Mouse (Mus musculus): ENCODE data around the gene Kcnk6.

The Kcnk6 gene

DNA sequence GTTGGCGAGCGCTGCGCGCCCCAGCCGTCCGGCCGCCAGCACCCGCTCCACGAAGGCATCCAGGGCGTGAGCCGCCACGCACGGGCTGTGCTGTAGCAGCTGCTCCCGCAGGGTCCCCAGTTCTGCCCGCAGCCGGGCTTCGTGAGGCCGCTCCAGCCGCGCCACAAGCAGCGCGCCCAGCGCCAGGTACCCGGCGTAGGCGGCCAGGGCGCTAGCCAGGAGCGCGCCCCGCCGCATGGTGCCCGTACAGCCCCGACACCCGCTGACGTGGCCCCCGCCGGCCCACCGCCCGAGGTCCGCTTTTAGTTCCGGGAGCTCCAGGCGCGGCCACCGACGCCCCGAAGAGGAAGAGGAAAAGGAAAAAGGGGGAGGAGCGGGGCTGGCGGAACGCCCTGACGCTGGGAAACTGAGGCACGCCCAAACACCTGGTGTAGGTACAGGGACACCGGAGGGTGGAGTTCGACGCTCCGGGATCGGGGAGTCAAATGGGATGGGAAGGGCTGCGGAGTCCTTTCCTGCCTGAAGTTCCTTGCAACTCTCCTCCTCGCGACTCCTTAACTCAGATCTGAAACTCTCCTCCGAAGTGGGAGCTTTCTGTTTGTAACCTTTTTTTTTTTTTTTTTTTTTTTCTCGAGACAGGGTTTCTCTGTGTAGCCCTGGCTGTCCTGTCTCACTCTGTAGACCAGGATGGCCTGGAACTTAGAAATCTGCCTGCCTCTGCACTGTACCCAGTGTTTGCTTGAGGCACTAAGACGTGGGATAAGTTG is at the start of gene Kcnk6:
Gene Kcnk6 (minus strand): TSS at position 269 of the 767 bp plus-strand sequence.
- no peak for DNase-seq (ENCODE audit: low spot score)

DNA sequence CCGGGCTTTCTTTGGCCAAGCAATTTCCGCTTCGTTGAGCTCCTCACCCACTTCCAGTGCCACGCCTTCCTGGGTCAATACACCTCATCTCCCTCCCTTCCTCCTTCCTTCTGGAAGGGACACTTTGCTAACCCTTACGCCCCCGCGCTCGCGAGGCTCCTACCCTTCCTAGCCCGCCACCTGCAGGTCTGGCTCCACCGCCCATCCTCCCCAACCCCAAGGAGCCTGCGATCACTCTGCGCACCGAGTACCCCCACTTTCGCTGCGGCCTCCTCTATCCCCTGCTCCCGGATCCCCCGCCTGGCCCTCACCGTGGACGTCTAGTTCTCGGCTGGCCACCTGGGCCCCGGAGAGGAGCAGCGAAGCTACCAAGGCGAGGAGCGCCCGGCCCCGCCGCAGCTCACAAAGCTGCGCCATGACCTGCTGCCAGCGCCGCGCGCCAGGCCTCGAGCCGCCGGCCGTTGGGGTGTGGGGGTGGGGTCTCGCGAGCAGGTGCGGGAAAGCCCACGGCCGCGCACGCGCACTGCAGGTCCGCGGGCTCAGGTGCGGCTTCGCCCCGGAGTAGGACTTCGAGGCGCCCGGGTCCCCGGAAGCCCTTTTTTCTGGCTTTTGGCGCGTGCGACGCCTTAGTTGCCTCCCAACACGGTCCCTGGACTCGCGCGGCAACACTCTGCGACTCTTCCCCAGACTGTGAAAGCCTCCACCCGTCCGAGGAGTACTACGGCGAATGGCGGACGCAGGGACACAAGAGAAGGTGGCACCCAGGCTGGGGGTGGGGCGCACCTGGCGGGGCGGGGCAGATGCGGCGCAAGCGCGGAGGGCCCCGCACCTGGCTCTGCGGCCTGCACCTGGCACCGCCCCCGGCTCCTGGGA is 49.1 kb upstream of the Kcnk6 start, which contains the start of gene Spint2:
Gene Spint2 (minus strand): TSS at position 712 of the 873 bp plus-strand sequence.
- no peak for DNase-seq (ENCODE audit: low spot score)

GRCm38 (mm10) chr7:29280801-29281200 is 48.5 kb upstream of the Kcnk6 start:
- DNase-seq (ENCODE audit: low spot score) = no peak

GRCm38 (mm10) chr7:29279924-29280323 is 47.6 kb upstream of the Kcnk6 start:
- DNase-seq (ENCODE audit: low spot score) = no peak

- DNase-seq (ENCODE audit: low spot score) = no peak
Measured at GRCm38 (mm10) chr7:29279261-29279660, 46.9 kb upstream of the Kcnk6 start.

DNA sequence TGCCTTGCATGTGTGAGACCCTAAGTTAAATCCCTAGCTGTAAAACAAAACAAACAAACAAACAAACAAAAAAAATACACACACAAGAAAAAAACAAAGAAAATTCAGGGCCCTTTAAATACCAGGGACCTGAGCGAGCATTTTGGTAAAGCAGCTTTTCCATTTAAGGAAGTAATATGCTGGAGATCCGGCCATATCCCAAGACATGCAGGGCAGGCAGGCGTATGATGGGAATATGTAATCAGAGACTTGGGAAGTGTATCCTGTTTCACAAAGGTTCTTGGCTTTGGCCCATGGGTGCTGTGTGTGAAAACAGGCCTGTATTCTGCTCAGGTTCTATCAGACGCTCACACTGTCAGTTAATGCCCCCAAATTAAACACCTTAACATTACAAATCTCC is 45.2 kb upstream of the Kcnk6 start:
- no peak for DNase-seq (ENCODE audit: low spot score)

- no peak for DNase-seq (ENCODE audit: low spot score)
Measured at GRCm38 (mm10) chr7:29276715-29277114, 44.4 kb upstream of the Kcnk6 start.

DNA sequence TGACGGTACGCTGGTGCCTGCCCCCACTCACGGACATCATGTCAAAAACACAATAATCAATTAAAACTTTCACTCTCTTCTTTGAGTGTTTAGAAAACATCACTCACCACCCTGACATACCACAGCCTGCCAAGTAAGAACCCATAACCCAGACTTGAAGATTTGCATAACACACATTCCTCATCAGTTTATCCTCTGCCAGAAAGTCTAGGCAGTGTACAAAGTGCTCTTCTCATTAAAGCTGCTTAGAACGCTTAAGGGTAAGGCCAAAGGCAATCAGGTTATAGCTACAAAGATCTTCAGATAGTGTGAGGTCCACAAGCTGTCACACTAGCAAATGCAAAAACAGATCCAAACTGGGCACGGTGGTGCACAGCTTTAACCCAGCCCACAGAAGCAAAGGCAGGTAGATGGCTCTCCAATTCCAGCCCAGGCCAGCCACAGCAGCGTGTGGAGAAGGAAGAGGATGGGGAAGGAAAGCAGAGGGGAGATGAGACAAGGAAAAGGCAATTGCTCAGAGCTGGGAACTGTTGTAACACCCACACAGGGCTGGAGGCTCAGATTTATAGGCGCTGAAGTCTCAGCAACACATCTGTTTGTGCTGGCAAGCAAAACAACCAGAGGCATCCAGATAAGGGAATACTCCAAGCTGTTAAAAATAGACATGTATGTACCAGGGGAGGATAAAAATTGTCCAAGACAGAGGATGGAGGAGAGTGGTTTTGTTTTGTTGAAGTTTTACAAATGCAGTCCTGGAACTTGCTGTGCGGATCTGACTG is 39.6 kb upstream of the Kcnk6 start:
- DNase-seq (ENCODE audit: low spot score) = no peak

- DNase-seq (ENCODE audit: low spot score) = no peak
Measured at GRCm38 (mm10) chr7:29270445-29270844, 38.1 kb upstream of the Kcnk6 start.

DNA sequence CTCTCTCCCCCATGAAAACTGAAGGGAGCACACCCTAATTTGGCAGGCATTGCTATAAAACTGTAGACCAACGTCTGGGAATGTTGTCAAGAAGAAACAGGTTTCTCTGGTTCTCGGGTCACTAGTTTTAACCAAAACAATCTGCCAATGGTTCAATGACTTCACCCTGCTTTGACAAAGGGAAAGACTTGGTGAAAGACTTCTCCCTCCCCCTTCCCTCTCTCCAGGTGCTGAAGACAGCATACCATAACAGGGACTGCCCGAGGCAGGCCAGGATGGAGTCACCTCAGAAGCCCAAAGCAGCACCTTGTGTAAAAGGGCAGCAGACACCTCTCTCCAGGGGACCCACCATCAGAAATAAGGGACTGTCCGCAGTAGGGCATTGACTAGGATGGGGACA is 34.6 kb upstream of the Kcnk6 start:
- no peak for DNase-seq (ENCODE audit: low spot score)

DNA sequence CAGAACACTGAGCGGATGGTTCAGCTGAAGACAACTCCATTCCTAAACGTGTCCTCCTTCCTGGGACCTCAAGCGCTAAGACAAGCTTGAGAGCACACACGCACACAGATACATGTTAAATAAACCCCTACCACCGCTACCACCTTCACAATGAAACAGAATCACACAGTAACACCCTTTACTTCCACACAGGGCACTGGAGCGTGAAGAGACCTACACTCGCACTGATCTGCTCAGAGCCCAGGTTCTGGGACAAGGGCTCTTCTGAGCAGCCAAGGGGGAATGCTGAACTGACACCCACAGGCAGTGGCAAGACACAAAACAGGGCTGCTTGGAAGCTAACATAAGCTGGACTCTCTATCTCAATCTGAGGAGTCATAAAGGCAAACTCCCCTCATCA is 33.3 kb upstream of the Kcnk6 start:
- no peak for DNase-seq (ENCODE audit: low spot score)

DNA sequence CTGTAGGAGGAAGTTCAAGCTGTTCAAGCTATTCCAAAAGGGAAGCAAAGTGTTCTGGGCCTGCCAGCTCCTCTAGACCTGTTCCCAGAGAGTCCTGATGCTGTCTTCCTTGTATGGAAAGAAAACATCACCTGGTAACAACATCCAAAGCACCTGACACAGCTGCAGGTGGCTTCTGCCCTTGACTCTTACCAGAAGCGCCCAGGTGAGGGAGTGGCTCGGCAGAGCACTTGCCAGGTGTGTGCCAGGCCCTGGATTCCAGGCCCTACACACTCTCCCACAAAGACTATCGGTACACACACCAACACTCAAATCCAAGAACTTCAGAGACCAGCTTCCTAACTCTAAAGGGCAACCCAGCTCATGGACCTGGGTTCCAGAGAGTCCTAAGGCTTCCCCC is 31.5 kb upstream of the Kcnk6 start:
- no peak for DNase-seq (ENCODE audit: low spot score)

- no peak for DNase-seq (ENCODE audit: low spot score)
Measured at GRCm38 (mm10) chr7:29262151-29262550, 29.8 kb upstream of the Kcnk6 start.

GRCm38 (mm10) chr7:29259781-29260730 is 27.7 kb upstream of the Kcnk6 start:
- DNase-seq (ENCODE audit: low spot score) = no peak

DNA sequence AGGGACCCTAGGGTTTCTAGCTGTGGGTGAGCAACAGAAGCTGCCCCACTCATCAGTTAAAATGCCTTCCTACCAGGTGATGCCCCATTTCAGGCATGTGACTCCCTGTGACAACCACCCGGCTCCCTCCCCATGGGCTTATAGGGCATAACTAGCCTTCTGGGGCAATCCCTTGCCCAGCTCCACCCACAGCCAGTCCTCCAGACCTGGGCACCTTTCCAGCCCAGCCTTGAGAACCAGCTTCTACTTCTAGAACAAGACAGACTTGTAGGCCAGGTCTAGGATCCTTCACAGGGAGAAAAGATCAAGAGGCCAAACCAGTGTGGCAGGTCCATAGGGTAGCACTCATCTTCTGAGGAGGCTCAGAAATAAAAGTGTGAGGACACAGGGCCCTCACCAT is 25.1 kb upstream of the Kcnk6 start:
- DNase-seq (ENCODE audit: low spot score) = no peak

DNA sequence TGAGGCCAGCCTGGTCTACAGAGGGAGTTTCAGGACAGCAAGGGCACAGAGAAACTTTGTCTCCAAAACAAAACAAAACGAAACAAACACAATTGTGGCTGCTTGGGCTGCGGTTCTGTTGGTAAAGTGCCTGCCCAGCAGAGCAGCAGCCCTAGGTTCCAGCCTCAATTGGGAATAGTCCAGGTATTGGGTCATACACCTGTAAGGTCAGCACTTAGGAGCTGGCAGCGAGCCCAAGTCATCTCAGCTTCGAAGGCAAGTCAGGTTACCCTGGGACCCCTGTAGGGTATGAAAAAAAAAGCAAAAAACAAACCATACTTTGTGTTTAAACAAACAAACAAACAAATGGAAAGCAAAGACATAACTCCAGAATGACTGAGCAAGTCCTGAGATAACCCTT is 23.6 kb upstream of the Kcnk6 start:
- DNase-seq (ENCODE audit: low spot score) = no peak

DNA sequence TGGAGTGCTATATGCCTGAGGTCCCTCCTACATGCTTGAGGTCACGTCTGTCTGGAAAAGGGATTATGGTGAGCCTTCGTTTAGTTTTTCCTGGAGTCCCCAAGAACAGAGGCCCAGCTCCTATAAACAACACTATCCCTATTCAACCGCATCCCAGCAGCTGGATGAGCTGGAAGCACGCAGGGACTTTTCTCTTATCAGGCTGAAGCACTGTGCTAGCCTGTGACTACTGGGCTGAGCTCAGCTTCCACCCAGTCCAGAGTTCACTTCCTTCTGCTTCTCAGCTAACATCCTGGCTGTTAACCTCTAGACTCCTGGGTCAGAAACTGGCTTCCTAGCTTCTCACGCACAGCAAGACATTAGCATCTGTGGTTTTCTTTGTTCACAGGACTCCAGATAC is 21.5 kb upstream of the Kcnk6 start:
- no peak for DNase-seq (ENCODE audit: low spot score)

DNA sequence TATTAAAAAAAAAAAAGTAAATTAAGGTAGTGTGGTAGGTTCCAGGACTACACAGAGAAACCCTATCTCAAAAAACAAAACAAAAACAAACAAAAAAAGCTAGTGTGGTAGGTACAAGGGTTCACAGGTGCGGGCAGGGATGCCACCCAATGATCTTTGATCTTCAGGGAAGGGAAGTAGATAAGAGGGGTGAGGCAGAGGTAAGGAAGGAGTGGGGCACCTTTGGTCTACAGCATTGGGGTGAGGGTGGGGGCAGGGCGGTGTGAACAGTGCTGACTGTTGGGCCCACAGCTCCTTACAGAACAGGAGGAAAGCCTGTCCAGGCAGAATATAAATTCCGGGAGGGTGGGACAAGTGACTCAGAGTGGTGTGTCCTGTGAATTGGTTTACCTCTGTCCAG is 18.9 kb upstream of the Kcnk6 start:
- DNase-seq (ENCODE audit: low spot score) = no peak

DNA sequence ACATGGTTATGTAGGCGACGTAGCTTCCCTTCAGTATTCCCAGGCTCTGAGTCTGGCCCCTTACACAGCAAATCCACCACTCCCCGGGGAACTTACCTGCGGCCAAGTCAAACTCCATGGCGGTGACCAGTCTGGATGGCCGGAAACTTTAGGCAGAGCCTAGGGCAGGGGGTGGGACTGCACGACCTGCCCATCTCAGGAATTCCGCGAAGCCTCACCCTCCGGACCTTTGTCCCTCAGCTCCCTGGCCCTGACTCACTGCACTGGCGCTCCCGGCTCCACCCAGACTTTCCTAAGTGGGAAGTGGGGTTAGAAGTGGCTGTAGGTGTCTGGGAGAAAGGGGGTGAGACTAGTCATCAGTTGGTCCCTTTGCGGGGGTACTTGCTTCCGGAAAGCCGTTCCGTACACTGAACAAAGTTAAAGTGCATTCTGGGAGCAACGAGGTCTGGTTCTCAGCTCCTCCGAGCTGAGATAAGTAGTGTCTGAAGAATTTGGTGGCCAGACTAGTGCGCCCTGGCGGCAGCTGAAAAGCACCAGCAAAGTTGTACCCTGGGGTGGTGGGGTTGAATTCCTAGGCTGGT is 16.0 kb upstream of the Kcnk6 start, which contains the start of gene 2200002D01Rik:
Gene 2200002D01Rik (minus strand): TSS at position 206 of the 581 bp plus-strand sequence.
- DNase-seq (ENCODE audit: low spot score) = no peak

DNA sequence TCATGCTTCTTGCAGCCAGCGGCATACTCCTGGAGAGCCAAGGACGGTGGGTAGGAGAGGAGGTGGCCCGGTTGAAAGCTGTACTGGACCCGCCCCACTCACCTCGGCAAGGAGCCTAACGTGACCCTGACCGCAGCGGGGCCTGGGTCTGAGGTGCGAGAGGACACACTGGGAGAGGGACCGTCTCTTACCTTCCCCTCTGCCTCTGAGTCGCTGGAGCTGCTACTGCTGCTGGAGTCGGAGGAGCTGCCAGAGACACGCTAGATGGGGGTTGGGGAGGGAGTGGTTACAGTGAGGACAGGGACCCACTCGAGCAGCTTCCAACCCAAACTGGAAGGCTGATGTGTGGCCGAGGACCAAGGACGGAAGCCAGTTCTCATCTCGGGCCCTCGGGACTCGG is 15.4 kb upstream of the Kcnk6 start:
- no peak for DNase-seq (ENCODE audit: low spot score)

- DNase-seq (ENCODE audit: low spot score) = peak; percentile 40
Measured at GRCm38 (mm10) chr7:29247314-29247700, 15.0 kb upstream of the Kcnk6 start.

Data from layer of hippocampus, adult 9-10 months (tissue).